Mouse (Mus musculus) midbrain, embryonic 10.5 days (tissue): ENCODE results near the gene Plekhb2. TPM values are rescaled to one million over a fixed set of nuclear protein-coding genes. Genes with fewer than 3 reads are reported as not detected.

Experiments used
- DNase-seq: peaks from one replicate; pipeline ENCODE4 v3.0.0-alpha.2; 2017; ENCODE audit warnings: low spot score
- H3K27ac ChIP-seq: fragments of 300-500 bp; sonication (generic); replicated peaks from 2 replicates; pipeline ENCODE4 v1.5.1; 2016; ENCODE audit warnings: mild to moderate bottlenecking
- H3K27me3 ChIP-seq: fragments of 300-500 bp; sonication (generic); 2 replicates; pipeline ENCODE4 v1.6.1; 2016; ENCODE audit warnings: low read depth, mild to moderate bottlenecking; ENCODE audit not compliant: poor library complexity, severe bottlenecking
- H3K36me3 ChIP-seq: fragments of 300-500 bp; sonication (generic); 2 replicates; pipeline ENCODE4 v1.6.1; 2016; ENCODE audit warnings: mild to moderate bottlenecking, moderate library complexity
- H3K4me1 ChIP-seq: fragments of 300-500 bp; sonication (generic); 2 replicates; pipeline ENCODE4 v1.6.1; 2016
- H3K4me3 ChIP-seq: fragments of 300-500 bp; sonication (generic); 2 replicates; pipeline ENCODE4 v1.5.1; 2016; ENCODE audit warnings: mild to moderate bottlenecking, moderate library complexity
- H3K9me3 ChIP-seq: fragments of 300-500 bp; sonication (generic); replicated peaks from 2 replicates; pipeline ENCODE4 v1.6.1; 2016; ENCODE audit warnings: mild to moderate bottlenecking
- WGBS: fragments of 180-500 bp; shearing (Covaris S2); methylation state at CpG from one replicate; pipeline ENCODE4 v1.1.7; 2016; 5-methylcytosine and 5-hydroxymethylcytosine counted together
- polyA plus RNA-seq: library from polyadenylated mRNA; unstranded; fragments of >200 nt; fragmentation: Nextera tagmentation; extraction: Ambion mirVana; gene quantifications from 2 replicates; pipeline ENCODE4 v1.2.1, GENCODE M21; 2016

Gene Plekhb2
- polyA plus RNA-seq, 1 experiment from 2014 or later: 50.8 TPM

DNA sequence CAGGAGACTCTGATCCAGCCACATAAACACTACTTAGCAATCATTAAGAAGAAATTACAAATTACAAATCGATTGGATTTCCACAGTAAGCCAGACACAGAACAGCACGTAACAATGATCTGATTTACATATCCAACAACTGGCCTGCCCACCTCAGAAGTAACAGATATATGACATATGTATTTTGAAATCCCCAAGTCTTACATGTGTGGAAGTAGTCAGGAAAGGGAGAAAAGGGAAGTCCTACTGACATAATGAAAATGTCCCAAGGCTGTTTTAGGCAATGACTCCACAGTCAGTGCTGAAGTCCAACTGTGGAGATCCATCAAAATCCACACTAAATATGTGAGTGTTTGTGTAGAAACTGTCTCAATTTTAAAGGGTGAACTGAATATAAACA is 28.4 kb upstream of the Plekhb2 start:
- 95% methylated on average over 2 of the region's 2 CpGs for WGBS
- no peak overlapping the region for H3K4me3 ChIP-seq
- H3K27me3 ChIP-seq: no peaks in the 10 kb centered on the region
- H3K4me1 ChIP-seq: peaks cover 3% of the 10 kb centered on the region; the same call in 1 of the 2 replicates
- H3K27ac ChIP-seq: no peak overlapping the region
- H3K36me3 ChIP-seq: peaks cover 98% of the 10 kb centered on the region
- H3K9me3 ChIP-seq: no peaks in the 10 kb centered on the region
- no peak for DNase-seq

DNA sequence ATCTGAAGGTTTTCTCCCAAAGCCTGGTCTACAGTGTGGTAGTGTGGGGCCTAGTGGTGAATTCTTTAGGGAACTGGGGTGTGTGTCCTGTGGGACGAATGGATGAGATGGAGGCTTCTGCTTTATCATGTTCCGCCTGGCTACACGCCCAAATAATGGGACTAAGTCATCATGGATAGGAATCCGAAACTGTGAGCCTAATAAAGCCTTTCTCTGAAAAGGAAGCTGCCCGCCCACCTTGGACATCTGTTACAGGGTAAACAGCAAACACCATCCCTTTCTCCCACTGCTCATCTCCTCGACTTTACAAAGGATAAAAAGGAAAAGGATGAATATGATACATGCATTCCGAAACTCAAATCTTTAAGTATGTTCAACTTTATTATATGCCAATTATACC is 27.8 kb upstream of the Plekhb2 start:
- H3K27me3 ChIP-seq: no peaks in the 10 kb centered on the region
- no peak overlapping the region for H3K27ac ChIP-seq
- 85% methylated on average over 7 of the region's 7 CpGs for WGBS
- no peak overlapping the region for H3K4me3 ChIP-seq
- no peaks in the 10 kb centered on the region for H3K4me1 ChIP-seq
- H3K36me3 ChIP-seq: peaks cover 98% of the 10 kb centered on the region
- no peak for DNase-seq
- no peaks in the 10 kb centered on the region for H3K9me3 ChIP-seq

DNA sequence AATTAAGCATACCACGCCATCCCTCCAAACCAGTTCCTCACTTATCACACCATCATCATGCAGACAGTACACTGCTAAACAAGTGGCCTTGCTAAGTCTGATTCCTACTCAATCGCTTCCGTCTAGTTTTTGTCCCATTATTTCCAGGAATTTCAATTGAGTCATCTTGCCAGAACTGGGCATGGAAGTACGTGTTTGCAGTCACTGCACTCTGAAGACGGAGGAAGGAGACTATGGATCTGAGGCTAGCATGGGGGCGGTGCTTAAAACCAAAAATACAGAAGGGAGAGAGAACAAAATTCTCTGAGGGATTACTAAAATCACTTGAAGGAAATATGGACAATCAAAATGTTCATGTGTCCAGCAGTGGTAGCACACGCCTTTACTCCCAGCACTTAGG is 27.0 kb upstream of the Plekhb2 start:
- Histone ChIP-seq H3K36me3 (peaks cover 98% of the 10 kb centered on the region), H3K27me3 (no peaks in the 10 kb centered on the region), H3K9me3 (no peaks in the 10 kb centered on the region), H3K4me3 (no peak overlapping the region), H3K27ac (no peak overlapping the region), H3K4me1 (no peaks in the 10 kb centered on the region)
- DNase-seq: no peak
- WGBS: 90% methylated on average over 7 of the region's 7 CpGs

DNA sequence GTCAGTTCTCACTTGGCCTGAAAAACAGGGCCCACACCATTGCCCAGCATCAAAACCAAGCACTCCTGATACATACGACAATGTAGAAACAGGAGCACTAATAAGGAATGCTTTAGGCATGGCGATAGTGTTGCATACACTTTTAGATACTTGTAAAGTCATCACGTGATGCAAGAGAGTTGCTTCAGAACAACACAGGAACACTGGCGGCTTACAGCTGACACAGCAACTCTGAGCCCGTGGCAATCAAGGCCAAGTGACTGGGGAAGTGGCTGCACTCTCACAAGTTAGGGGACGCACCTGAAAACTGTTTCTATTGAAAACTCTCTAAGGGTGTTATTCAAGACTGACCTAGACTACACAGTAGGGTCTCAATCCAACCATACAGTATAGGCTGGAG is 26.4 kb upstream of the Plekhb2 start:
- no peaks in the 10 kb centered on the region for H3K4me1 ChIP-seq
- H3K9me3 ChIP-seq: no peaks in the 10 kb centered on the region
- DNase-seq: no peak
- no peak overlapping the region for H3K27ac ChIP-seq
- H3K4me3 ChIP-seq: no peak overlapping the region
- peaks cover 98% of the 10 kb centered on the region for H3K36me3 ChIP-seq
- H3K27me3 ChIP-seq: no peaks in the 10 kb centered on the region
- WGBS: 94% methylated on average over 6 of the region's 6 CpGs

DNA sequence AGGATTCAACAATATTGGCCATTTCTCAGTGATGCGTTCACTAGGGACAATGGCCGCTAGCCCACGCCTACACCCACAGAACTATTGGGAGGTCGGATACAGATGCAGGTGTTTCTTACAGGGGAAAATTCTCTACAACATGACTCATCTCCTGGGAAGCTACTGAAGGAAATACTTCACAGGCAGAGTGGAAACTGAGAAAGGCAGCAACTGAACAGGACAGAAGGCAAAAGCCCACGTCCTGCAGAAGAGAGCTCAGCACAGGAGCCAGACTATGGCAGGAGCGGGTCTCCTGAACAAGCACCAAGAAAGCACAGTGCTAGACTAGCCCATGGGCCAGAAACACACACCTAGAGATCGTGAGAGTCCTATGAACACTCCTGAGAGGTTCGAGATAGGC is 25.6 kb upstream of the Plekhb2 start:
- Histone ChIP-seq H3K36me3 (peaks cover 98% of the 10 kb centered on the region), H3K4me3 (no peak overlapping the region), H3K9me3 (no peaks in the 10 kb centered on the region), H3K27me3 (no peaks in the 10 kb centered on the region), H3K27ac (no peak overlapping the region), H3K4me1 (no peaks in the 10 kb centered on the region)
- WGBS: 89% methylated on average over 8 of the region's 8 CpGs
- no peak for DNase-seq

DNA sequence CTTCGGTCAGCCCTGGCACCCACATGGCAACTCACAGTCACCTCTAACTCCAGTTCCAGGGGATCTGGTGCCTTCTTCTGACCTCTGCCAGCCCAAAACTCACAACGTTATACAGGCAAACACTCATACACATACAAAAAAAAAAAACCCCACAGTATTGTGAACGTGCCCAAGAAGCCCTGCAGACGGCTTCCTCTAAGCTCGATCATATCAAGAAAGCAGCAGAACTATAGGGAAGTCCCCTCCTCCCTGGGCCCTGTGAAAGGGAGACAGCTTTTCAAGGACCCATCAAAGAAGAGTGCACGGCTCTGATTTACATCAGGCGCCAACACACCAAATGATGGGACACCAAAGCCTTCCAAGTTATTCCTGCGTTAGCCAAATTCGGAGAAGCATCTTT is 23.9 kb upstream of the Plekhb2 start:
- no peak overlapping the region for H3K27ac ChIP-seq
- H3K36me3 ChIP-seq: peaks cover 99% of the 10 kb centered on the region
- no peaks in the 10 kb centered on the region for H3K27me3 ChIP-seq
- no peaks in the 10 kb centered on the region for H3K4me1 ChIP-seq
- WGBS: 94% methylated on average over 9 of the region's 9 CpGs
- DNase-seq: no peak
- H3K4me3 ChIP-seq: no peak overlapping the region
- H3K9me3 ChIP-seq: no peaks in the 10 kb centered on the region

DNA sequence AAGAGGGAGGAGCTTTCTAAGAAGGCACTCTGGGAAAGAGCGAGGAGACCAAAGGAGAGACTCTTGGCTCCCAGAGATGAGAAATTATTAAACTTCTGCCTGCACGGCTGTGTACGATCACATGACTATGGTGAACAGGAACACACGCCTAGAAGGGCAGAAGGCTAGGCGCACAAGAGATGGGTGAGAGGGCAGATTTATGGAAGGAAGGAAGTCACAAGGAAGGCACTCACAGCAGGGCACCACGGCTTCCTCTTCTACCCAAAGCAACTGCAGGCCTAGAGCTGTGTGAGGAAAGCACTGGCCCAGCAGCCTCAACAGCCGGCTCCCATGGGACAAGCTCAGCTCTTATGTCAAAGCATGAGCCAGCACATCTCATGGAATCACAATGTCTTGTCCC is 21.9 kb upstream of the Plekhb2 start:
- no peaks in the 10 kb centered on the region for H3K27me3 ChIP-seq
- H3K9me3 ChIP-seq: no peaks in the 10 kb centered on the region
- no peak overlapping the region for H3K27ac ChIP-seq
- peaks cover 98% of the 10 kb centered on the region for H3K36me3 ChIP-seq
- no peak overlapping the region for H3K4me3 ChIP-seq
- no peak for DNase-seq
- WGBS: 87% methylated on average over 7 of the region's 7 CpGs
- no peaks in the 10 kb centered on the region for H3K4me1 ChIP-seq

DNA sequence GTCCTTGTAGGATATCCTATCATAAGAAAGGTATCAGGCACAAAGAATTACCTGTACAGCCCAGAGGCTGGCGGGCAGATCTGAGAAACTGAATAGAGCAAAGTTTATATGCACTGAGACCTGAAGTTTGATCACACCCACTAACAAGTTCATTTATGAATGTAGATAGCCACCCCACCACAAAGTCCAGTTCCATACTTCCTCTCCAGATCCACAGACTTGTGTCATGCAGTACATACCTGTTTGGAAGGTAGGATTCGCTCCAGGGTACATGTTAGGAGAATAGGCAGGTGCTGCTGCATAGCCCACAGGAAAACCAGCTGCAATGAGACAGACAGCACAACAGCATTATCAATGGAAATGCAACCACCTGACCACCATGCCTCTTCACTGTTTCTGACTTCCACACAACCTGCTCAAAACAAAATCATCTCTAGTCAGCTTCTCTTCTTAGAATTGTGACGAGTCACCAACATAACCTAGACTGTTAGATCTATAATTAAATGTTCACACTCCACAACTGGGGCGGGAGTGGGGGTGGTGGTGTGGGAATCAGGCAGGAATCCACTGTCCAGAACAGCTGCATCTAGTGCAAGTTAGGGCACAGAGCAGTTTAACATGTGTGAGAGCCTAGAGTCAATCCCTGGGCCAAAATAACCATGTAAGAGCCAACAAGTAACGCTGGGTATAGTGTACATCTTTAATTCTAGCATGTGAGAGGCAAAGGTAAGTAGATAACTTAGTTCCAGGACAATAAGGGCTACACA is 21.1 kb upstream of the Plekhb2 start:
- Histone ChIP-seq H3K27ac (no peak overlapping the region), H3K4me1 (no peaks in the 10 kb centered on the region), H3K27me3 (no peaks in the 10 kb centered on the region), H3K4me3 (no peak overlapping the region), H3K9me3 (no peaks in the 10 kb centered on the region), H3K36me3 (peaks cover 98% of the 10 kb centered on the region)
- 93% methylated on average over 5 of the region's 5 CpGs for WGBS
- no peak for DNase-seq

DNA sequence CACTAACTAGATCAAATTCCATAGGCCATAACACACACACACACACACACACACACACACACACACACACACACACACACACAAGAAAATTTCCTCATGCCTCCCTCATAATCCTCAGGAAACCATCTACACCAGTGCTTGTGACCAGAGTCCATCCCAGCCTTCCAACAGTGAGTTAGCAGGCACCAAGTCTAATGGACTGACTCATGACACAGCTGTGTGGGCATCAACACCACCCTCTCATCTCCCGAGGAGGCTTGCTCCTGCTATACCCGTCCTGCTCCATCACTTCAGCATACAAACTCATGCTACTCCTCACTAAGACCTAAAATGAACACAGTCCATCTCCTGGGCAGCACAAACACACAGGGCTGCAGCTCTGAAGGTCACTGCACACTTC is 18.8 kb upstream of the Plekhb2 start:
- H3K36me3 ChIP-seq: peaks cover 98% of the 10 kb centered on the region
- WGBS: 79% methylated on average over 2 of the region's 2 CpGs
- H3K27ac ChIP-seq: no peak overlapping the region

DNA sequence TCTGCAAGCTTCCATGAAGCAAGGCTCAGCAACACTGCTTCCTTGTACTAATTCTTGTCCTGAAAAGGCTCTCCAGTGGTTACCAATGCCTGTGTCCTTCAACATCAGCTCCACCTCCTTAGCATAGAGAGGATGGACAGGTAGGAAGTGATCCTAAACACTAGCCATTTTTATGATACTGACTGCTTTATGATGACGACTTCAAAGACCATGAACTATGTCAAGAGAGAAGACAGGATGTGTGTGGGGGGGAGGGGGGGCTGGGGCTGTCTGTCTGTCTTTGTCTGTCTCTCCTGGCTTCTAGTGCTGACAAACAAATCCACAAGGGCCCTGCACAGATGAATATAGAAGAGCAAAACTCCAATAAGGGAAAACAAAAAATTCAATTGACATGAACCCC is 18.4 kb upstream of the Plekhb2 start:
- H3K27me3 ChIP-seq: no peaks in the 10 kb centered on the region
- 84% methylated on average over 1 of the region's 1 CpGs for WGBS
- no peak overlapping the region for H3K27ac ChIP-seq
- no peak for DNase-seq
- H3K9me3 ChIP-seq: no peaks in the 10 kb centered on the region
- peaks cover 2% of the 10 kb centered on the region; the same call in 1 of the 2 replicates for H3K4me1 ChIP-seq
- peaks cover 98% of the 10 kb centered on the region for H3K36me3 ChIP-seq
- no peak overlapping the region for H3K4me3 ChIP-seq

More for the DNA sequence above, 18.8 kb upstream of the Plekhb2 start:
- Histone ChIP-seq H3K27me3 (no peaks in the 10 kb centered on the region), H3K9me3 (no peaks in the 10 kb centered on the region), H3K4me3 (no peak overlapping the region), H3K4me1 (peaks cover 2% of the 10 kb centered on the region; the same call in 1 of the 2 replicates)
- DNase-seq: no peak

DNA sequence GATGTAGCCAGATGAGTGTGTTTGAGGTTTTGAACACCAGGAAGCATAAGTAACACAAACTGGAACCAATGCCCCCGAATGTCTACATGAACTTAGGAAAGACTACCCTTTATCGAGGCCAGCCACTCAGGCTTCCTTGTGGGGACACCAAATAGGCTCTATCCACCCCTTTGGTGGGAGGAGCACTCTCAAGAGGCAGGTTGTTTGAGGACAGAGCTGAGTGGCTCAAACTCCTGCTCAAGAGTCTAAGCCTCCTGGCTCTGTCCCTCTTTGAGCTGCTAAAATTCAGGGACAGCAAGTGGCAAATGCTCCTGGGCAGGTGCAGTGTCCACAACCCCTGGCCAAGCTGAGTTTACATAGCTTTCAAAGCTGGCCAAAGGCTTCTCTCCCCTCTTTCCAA is 14.9 kb upstream of the Plekhb2 start:
- 87% methylated on average over 2 of the region's 2 CpGs for WGBS
- peaks cover 82% of the 10 kb centered on the region for H3K36me3 ChIP-seq

DNA sequence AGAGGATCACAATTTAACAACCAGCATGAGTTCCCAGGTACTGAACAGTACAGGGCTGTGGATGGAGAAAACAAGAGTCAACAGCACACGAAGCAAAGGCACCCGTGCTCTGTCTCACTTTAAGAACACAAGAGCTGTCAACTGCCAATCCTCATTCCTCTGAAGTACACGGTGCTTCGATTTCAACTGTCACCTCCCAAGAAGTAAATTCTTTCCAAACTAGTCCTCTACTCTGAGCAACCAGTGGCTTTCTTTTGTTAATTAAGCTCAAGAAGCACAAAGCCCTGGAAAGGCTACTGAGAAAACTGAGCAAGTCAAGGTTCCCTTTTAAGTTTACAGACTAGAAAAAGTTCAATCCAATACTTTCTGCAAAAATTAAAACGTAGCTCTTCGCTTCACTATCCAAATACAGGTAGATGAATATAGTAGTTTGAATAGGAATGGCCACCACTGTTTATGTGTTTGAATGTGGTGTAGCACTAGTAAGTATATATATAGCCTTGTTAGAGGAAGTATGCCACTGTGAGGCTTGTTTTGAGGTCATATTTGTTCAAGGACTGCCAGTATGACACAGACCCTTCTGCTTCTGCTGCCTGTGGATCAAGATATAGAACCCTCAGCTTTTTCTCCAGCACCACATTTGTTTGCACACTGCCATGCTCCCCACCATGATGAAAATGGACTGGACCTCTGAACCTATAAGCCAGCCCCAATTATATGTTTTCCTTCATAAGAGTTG is 11.7 kb upstream of the Plekhb2 start:
- H3K9me3 ChIP-seq: no peaks in the 10 kb centered on the region
- no peaks in the 10 kb centered on the region for H3K27me3 ChIP-seq
- H3K36me3 ChIP-seq: peaks cover 52% of the 10 kb centered on the region
- peaks cover 38% of the 10 kb centered on the region for H3K4me1 ChIP-seq
- DNase-seq: no peak
- no peak overlapping the region for H3K4me3 ChIP-seq
- 67% methylated on average over 6 of the region's 6 CpGs for WGBS
- no peak overlapping the region for H3K27ac ChIP-seq

More for the DNA sequence above, 14.9 kb upstream of the Plekhb2 start:
- H3K27me3 ChIP-seq: no peaks in the 10 kb centered on the region
- H3K4me3 ChIP-seq: no peak overlapping the region
- H3K27ac ChIP-seq: no peak overlapping the region
- no peak for DNase-seq
- peaks cover 20% of the 10 kb centered on the region for H3K4me1 ChIP-seq
- no peaks in the 10 kb centered on the region for H3K9me3 ChIP-seq

DNA sequence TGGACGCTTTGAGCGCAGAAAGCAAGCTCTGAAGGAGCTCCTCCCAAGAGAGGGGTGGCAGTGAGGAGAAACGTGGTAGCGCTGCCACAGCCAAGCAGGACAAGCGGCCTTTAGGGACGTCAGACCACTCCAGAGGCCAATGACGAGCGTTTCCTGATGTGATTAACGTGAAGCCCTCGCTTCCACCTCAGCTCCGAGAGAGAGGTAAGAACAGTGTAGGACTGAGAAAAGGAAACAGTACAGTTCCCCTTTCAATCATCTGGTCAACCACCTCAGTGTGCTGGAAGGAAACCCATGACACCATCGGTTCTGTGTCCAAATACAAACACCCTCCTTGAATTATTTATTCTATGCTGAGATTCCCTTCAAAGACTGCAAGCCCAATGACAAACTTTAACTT is 10.5 kb upstream of the Plekhb2 start:
- 0 out of 2 replicates have a peak overlapping the region, but pooled peaks have one; percentile 14 for H3K4me3 ChIP-seq
- H3K9me3 ChIP-seq: no peaks in the 10 kb centered on the region
- H3K36me3 ChIP-seq: peaks cover 40% of the 10 kb centered on the region
- H3K4me1 ChIP-seq: peaks cover 42% of the 10 kb centered on the region
- WGBS: 82% methylated on average over 12 of the region's 12 CpGs
- H3K27me3 ChIP-seq: no peaks in the 10 kb centered on the region
- no peak overlapping the region for H3K27ac ChIP-seq
- DNase-seq: no peak
